Comparison of ENCODE assay signal across 26 mouse cellular contexts in the genomic region with DNA sequence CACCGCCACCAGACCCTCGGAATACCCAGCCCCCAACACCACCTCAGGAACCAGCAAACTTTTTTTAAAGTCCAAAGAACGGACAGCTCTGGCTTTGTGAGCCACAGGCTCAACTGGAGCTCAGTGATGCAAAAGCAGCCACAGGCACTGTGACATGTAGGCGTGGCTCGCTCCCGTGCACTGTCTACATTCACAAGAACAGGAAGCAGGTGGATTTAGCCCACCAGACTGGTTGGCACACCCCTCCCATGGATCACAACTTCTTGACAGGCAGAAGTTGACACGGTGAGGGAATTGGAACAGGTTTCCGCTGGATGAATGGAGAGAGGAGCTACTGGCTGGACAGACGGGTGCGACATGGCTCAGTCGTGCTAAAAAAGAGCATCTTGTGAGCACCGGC.
DNase-seq lines count a peak whose midpoint lies in the region; ATAC-seq and TF ChIP-seq lines count a peak whose summit lies in the region.
"Had no signal": no experiment of that assay in that cellular context is flagged by ENCODE, and none has a peak within 500 bp of the region (broad histone marks: within the 10 kb centered on the region; RNA-seq: fewer than 3 reads in every experiment).

No protein-coding gene starts in this region.

- H3K4me1 ChIP-seq in thymus, adult 2 months (replicated peaks; ENCODE audit: control insufficient read depth, insufficient read depth, low read length): peaks cover 5% of the 10 kb centered on the region
- H3K4me1 ChIP-seq: heart, embryonic 13.5 days had no signal

- whole genome bisulfite sequencing in thymus, adult 2 months: 31% methylated on average over 12 of the region's 12 CpGs

- peak; percentile 92 for ATAC-seq in common myeloid progenitor, adult 5-6 weeks (replicated peaks; ENCODE audit: low read depth, poor library complexity, severe bottlenecking)
- ATAC-seq in megakaryocyte progenitor cell, adult 5-6 weeks (replicated peaks; ENCODE audit: poor library complexity): peak; percentile 91
- ATAC-seq in monocyte, adult 5-6 weeks (replicated peaks; ENCODE audit: insufficient number of reproducible peaks, low FRiP score, low TSS enrichment, poor library complexity, severe bottlenecking): no peak
- ATAC-seq: forebrain, embryonic 16.5 days; hindbrain, embryonic 16.5 days; liver, embryonic 12.5 days; liver, postnatal 0 days had no signal

- H3K27ac ChIP-seq in thymus, adult 2 months (ENCODE audit: control insufficient read depth, insufficient read depth, low read length): no peak overlapping the region
- H3K27ac ChIP-seq: forebrain, embryonic 10.5 days; gastrocnemius, adult 2 months; heart, embryonic 13.5 days; kidney, embryonic 15.5 days; liver, embryonic 12.5 days had no signal

- no peaks in the 10 kb centered on the region for H3K27me3 ChIP-seq in thymus, adult 2 months (ENCODE audit: control insufficient read depth, insufficient read depth, low read length)
- H3K27me3 ChIP-seq: heart, embryonic 13.5 days; kidney, embryonic 15.5 days; liver, embryonic 12.5 days had no signal

- H3K36me3 ChIP-seq in thymus, adult 2 months (ENCODE audit: control insufficient read depth, insufficient read depth, low read length): no peaks in the 10 kb centered on the region
- H3K36me3 ChIP-seq: heart, embryonic 13.5 days; kidney, embryonic 15.5 days had no signal

- intact Hi-C loops in heart, postnatal 36 days (cut with DNase I): no loop called here

- TF ChIP-seq POLR2A in thymus, adult 2 months (IDR thresholded peaks at IDR 0.05; ENCODE audit: control insufficient read depth, extremely low read depth, insufficient read depth, low read length, poor library complexity): no peak

- TF ChIP-seq CTCF in thymus, adult 2 months (IDR thresholded peaks at IDR 0.05; ENCODE audit: borderline replicate concordance, control insufficient read depth, extremely low read depth, insufficient read depth, low read length, poor library complexity): no peak

- DNase-seq in thymus, adult 2 months: peak; percentile 43
- peak; percentile 63 for DNase-seq in thymus, postnatal 4 days
- no peak for DNase-seq in kidney, postnatal 14 days
- DNase-seq in heart, postnatal 36 days: no peak
- DNase-seq: adrenal gland, adult 8-10 months; B cell, adult 2 months; cerebellum, adult 11 months; cerebellum, adult 9-10 months; gastrocnemius, adult 2 months; heart, postnatal 10 days; kidney, adult 18-20 months; kidney, postnatal 36 days; left cerebral cortex, postnatal 4 days; liver, postnatal 0 days; lung, postnatal 36 days; midbrain, embryonic 14.5 days; right cerebral cortex, postnatal 4 days had no signal

- no peak overlapping the region for H3K4me3 ChIP-seq in thymus, adult 2 months (ENCODE audit: control insufficient read depth, insufficient read depth, low read length)
- H3K4me3 ChIP-seq: forebrain, embryonic 10.5 days; gastrocnemius, adult 2 months; heart, embryonic 13.5 days; kidney, embryonic 15.5 days; liver, embryonic 12.5 days had no signal

Comparison
In these comparisons a context has a peak if more than half of its experiments do, and no peak if none do; other contexts are left out.
1. DNase-seq: peak in thymus, adult 2 months (single experiment) and thymus, postnatal 4 days (single experiment); none in kidney, postnatal 14 days (single experiment) and heart, postnatal 36 days (0 of 2).